Mouse (Mus musculus) liver, embryonic 13.5 days (tissue): ENCODE measurements around the gene Mical3. TPM values are rescaled to one million over a fixed set of nuclear protein-coding genes. Genes with fewer than 3 reads are reported as not detected.
A peak's percentile ranks its signal among the peaks of the same experiment; 100 is the strongest.

Experiments
- ATAC-seq: fragments of 200-750 bp; cut with Nextera tagmentation; 2 replicates; pipeline ENCODE4 v1.8.0; 2017; ENCODE audit warnings: low read depth, mild to moderate bottlenecking, moderate number of reproducible peaks, moderate library complexity
- DNase-seq: peaks from one replicate; pipeline ENCODE4 v3.0.0; 2022
- H3K27ac ChIP-seq: fragments of 300-500 bp; sonication (generic); 2 replicates; pipeline ENCODE4 v1.5.1; 2015; ENCODE audit warnings: moderate library complexity, mild to moderate bottlenecking, inconsistent platforms
- H3K27me3 ChIP-seq: fragments of 300-500 bp; sonication (generic); 2 replicates; pipeline ENCODE4 v1.6.1; 2015; ENCODE audit warnings: mild to moderate bottlenecking, inconsistent platforms
- H3K36me3 ChIP-seq: fragments of 300-500 bp; sonication (generic); 2 replicates; pipeline ENCODE4 v1.6.1; 2015; ENCODE audit warnings: mild to moderate bottlenecking, inconsistent platforms
- H3K4me1 ChIP-seq: fragments of 300-500 bp; sonication (generic); replicated peaks from 2 replicates; pipeline ENCODE4 v1.6.1; 2015; ENCODE audit warnings: inconsistent platforms
- H3K4me2 ChIP-seq: fragments of 300-500 bp; sonication (generic); 2 replicates; pipeline ENCODE4 v1.6.1; 2015; ENCODE audit warnings: inconsistent platforms, mild to moderate bottlenecking, moderate library complexity
- H3K4me3 ChIP-seq: fragments of 300-500 bp; sonication (generic); replicated peaks from 2 replicates; pipeline ENCODE4 v1.5.1; 2015; ENCODE audit warnings: mild to moderate bottlenecking, inconsistent platforms
- H3K9ac ChIP-seq: fragments of 300-500 bp; sonication (generic); 2 replicates; pipeline ENCODE4 v1.6.1; 2015; ENCODE audit warnings: mild to moderate bottlenecking, inconsistent platforms
- H3K9me3 ChIP-seq: fragments of 300-500 bp; sonication (generic); replicated peaks from 2 replicates; pipeline ENCODE4 v1.6.1; 2016; ENCODE audit warnings: inconsistent platforms
- WGBS: fragments of 180-500 bp; shearing (Covaris S2); methylation state at CpG from one replicate; pipeline ENCODE4 v1.1.7; 2015; ENCODE audit not compliant: insufficient replicate concordance; 5-methylcytosine and 5-hydroxymethylcytosine counted together
- polyA plus RNA-seq: library from polyadenylated mRNA; unstranded; fragments of >200 nt; fragmentation: Nextera tagmentation; extraction: Ambion mirVana; gene quantifications from 2 replicates; pipeline ENCODE4 v1.2.1, GENCODE M21; 2015

Gene Mical3
- polyA plus RNA-seq, 1 experiment from 2014 or later: 9.9 TPM

- no peak overlapping the region for H3K4me3 ChIP-seq
- no peak overlapping the region for H3K4me2 ChIP-seq
- peak overlapping the region; percentile 97 for H3K27ac ChIP-seq
- 74% methylated on average over 8 of the region's 8 CpGs for WGBS
- ATAC-seq (no peak), DNase-seq (no peak)
- H3K36me3 ChIP-seq: peaks cover 32% of the 10 kb centered on the region
- H3K9ac ChIP-seq: 0 out of 2 replicates have a peak overlapping the region, but pooled peaks have one; percentile 11
- no peaks in the 10 kb centered on the region for H3K9me3 ChIP-seq
- no peaks in the 10 kb centered on the region for H3K27me3 ChIP-seq
- peaks cover 100% of the 10 kb centered on the region for H3K4me1 ChIP-seq
Observed at GRCm38 (mm10) chr6:121096862-121097261, 33.9 kb downstream of the Mical3 start.

- no peaks in the 10 kb centered on the region for H3K9me3 ChIP-seq
- no peak overlapping the region for H3K4me2 ChIP-seq
- peak overlapping the region; percentile 97 for H3K27ac ChIP-seq
- H3K4me3 ChIP-seq: no peak overlapping the region
- H3K27me3 ChIP-seq: no peaks in the 10 kb centered on the region
- no peak for DNase-seq
- peak overlapping the region; percentile 11 for H3K9ac ChIP-seq
- 78% methylated on average over 8 of the region's 8 CpGs for WGBS
- peaks cover 100% of the 10 kb centered on the region for H3K4me1 ChIP-seq
- 0 out of 2 replicates have a peak, but pooled peaks have one; percentile 0 for ATAC-seq
- peaks cover 31% of the 10 kb centered on the region for H3K36me3 ChIP-seq
Observed at GRCm38 (mm10) chr6:121096390-121096789, 34.4 kb downstream of the Mical3 start.

- DNase-seq: peak; percentile 86
- 0 out of 2 replicates have a peak, but pooled peaks cover 2% of the 10 kb centered on the region for H3K9me3 ChIP-seq
- H3K4me1 ChIP-seq: peaks cover 96% of the 10 kb centered on the region
- H3K4me2 ChIP-seq: peak overlapping the region; percentile 68
- H3K4me3 ChIP-seq: peak overlapping the region; percentile 37
- H3K27me3 ChIP-seq: no peaks in the 10 kb centered on the region
- peak; percentile 96 for ATAC-seq
- peak overlapping the region; percentile 97 for H3K27ac ChIP-seq
- peaks cover 31% of the 10 kb centered on the region for H3K36me3 ChIP-seq
- H3K9ac ChIP-seq: peak overlapping the region; percentile 67
- WGBS: 18% methylated on average over 8 of the region's 8 CpGs
Observed at GRCm38 (mm10) chr6:121093662-121094408, 37.0 kb downstream of the Mical3 start.

GRCm38 (mm10) chr6:121090786-121091185 is 40.0 kb downstream of the Mical3 start:
- no peak overlapping the region for H3K4me3 ChIP-seq
- no peak overlapping the region for H3K9ac ChIP-seq
- H3K4me2 ChIP-seq: no peak overlapping the region
- H3K9me3 ChIP-seq: 0 out of 2 replicates have a peak, but pooled peaks cover 2% of the 10 kb centered on the region
- DNase-seq (no peak), ATAC-seq (no peak)
- 83% methylated on average over 11 of the region's 11 CpGs for WGBS
- peaks cover 29% of the 10 kb centered on the region for H3K36me3 ChIP-seq
- H3K4me1 ChIP-seq: peaks cover 96% of the 10 kb centered on the region
- 0 out of 2 replicates have a peak overlapping the region, but pooled peaks have one; percentile 1 for H3K27ac ChIP-seq
- H3K27me3 ChIP-seq: no peaks in the 10 kb centered on the region

DNA sequence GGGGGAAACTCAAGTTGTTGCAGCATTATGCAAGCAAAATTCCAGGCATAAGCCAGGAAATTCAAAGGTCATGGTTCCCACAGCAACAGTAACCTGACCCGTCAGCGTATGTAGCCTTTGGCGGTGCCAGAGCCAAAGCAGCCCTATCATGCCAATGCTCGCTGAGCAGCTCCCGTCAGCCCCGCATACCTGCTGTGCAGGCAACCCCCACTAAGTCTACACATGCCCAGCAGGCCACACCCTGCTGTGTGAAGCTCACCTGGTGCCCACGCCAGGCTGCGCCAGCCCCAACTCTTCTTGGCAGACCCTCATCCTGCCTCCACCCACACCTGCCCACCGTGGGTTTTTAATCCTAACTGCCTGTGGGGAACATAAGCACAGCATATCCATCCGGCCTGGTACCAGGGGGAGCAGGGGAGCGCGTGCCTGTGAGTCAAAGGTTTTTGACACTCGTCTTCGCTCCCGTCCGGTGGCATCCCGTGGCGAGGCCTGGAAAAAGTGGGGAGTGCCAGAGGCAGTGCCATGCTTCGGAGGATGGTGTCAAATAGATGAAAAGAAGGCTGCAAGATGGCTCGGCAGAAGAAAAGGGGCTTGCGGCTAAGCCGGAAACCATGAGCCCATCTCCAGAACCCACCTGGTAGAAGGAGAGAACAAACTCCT is 43.1 kb downstream of the Mical3 start:
- Histone ChIP-seq H3K27ac (peak overlapping the region; percentile 63; the same call in 1 of the 2 replicates), H3K9ac (peak overlapping the region; percentile 29; the same call in 1 of the 2 replicates), H3K27me3 (no peaks in the 10 kb centered on the region), H3K36me3 (peaks cover 23% of the 10 kb centered on the region), H3K4me1 (peaks cover 96% of the 10 kb centered on the region), H3K9me3 (0 out of 2 replicates have a peak, but pooled peaks cover 2% of the 10 kb centered on the region), H3K4me3 (no peak overlapping the region), H3K4me2 (0 out of 2 replicates have a peak overlapping the region, but pooled peaks have one; percentile 4)
- DNase-seq: no peak
- no peak for ATAC-seq
- WGBS: 88% methylated on average over 22 of the region's 22 CpGs

- DNase-seq (no peak), ATAC-seq (no peak)
- no peaks in the 10 kb centered on the region for H3K27me3 ChIP-seq
- 79% methylated on average over 10 of the region's 10 CpGs for WGBS
- H3K4me3 ChIP-seq: no peak overlapping the region
- no peak overlapping the region for H3K4me2 ChIP-seq
- 0 out of 2 replicates have a peak, but pooled peaks cover 2% of the 10 kb centered on the region for H3K9me3 ChIP-seq
- H3K9ac ChIP-seq: no peak overlapping the region
- H3K36me3 ChIP-seq: peaks cover 18% of the 10 kb centered on the region
- peaks cover 95% of the 10 kb centered on the region for H3K4me1 ChIP-seq
- peak overlapping the region; percentile 41 for H3K27ac ChIP-seq
Observed at GRCm38 (mm10) chr6:121087127-121087526, 43.7 kb downstream of the Mical3 start.

- H3K4me3 ChIP-seq: no peak overlapping the region
- H3K9me3 ChIP-seq: 0 out of 2 replicates have a peak, but pooled peaks cover 2% of the 10 kb centered on the region
- ATAC-seq: no peak
- no peak for DNase-seq
- peak overlapping the region; percentile 93; the same call in 1 of the 2 replicates for H3K27ac ChIP-seq
- 51% methylated on average over 9 of the region's 9 CpGs for WGBS
- H3K9ac ChIP-seq: peak overlapping the region; percentile 69
- H3K4me2 ChIP-seq: no peak overlapping the region
- peaks cover 23% of the 10 kb centered on the region for H3K36me3 ChIP-seq
- no peaks in the 10 kb centered on the region for H3K27me3 ChIP-seq
- peaks cover 95% of the 10 kb centered on the region for H3K4me1 ChIP-seq
Observed at GRCm38 (mm10) chr6:121086226-121086625, 44.6 kb downstream of the Mical3 start.

DNA sequence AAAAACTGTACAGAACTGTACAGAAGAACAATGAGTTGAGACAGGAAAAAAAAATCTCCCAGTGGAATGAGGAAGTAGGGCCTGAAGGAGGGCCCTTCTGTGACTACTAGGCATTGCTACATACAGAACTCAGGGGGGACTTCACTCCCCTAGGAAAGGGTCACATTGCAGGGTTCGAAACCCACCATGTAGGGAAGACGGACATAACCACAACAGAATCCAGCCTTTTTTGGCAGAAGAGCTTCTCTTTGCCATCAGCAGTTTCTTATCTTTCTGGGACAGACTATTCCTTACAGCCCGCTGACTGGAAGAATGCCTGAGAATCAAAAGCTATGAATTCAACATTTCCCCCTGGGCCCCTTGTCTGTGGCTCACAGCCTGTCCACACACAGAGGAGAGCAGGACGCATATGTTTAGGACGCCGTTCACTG is 46.7 kb downstream of the Mical3 start:
- H3K27ac ChIP-seq: peak overlapping the region; percentile 93
- ATAC-seq (peak; percentile 85), DNase-seq (peak; percentile 73)
- H3K9ac ChIP-seq: peak overlapping the region; percentile 69
- H3K4me1 ChIP-seq: peaks cover 99% of the 10 kb centered on the region
- no peaks in the 10 kb centered on the region for H3K9me3 ChIP-seq
- H3K27me3 ChIP-seq: no peaks in the 10 kb centered on the region
- peak overlapping the region; percentile 44 for H3K4me3 ChIP-seq
- H3K36me3 ChIP-seq: peaks cover 11% of the 10 kb centered on the region; the same call in 1 of the 2 replicates
- 6% methylated on average over 6 of the region's 6 CpGs for WGBS
- peak overlapping the region; percentile 73 for H3K4me2 ChIP-seq

GRCm38 (mm10) chr6:121082094-121082473 is 48.7 kb downstream of the Mical3 start:
- no peak overlapping the region for H3K4me3 ChIP-seq
- H3K9ac ChIP-seq: no peak overlapping the region
- ATAC-seq (no peak), DNase-seq (no peak)
- no peaks in the 10 kb centered on the region for H3K9me3 ChIP-seq
- 0 out of 2 replicates have a peak overlapping the region, but pooled peaks have one; percentile 6 for H3K27ac ChIP-seq
- peaks cover 11% of the 10 kb centered on the region; the same call in 1 of the 2 replicates for H3K36me3 ChIP-seq
- peaks cover 99% of the 10 kb centered on the region for H3K4me1 ChIP-seq
- H3K4me2 ChIP-seq: no peak overlapping the region
- H3K27me3 ChIP-seq: no peaks in the 10 kb centered on the region
- 84% methylated on average over 10 of the region's 10 CpGs for WGBS

DNA sequence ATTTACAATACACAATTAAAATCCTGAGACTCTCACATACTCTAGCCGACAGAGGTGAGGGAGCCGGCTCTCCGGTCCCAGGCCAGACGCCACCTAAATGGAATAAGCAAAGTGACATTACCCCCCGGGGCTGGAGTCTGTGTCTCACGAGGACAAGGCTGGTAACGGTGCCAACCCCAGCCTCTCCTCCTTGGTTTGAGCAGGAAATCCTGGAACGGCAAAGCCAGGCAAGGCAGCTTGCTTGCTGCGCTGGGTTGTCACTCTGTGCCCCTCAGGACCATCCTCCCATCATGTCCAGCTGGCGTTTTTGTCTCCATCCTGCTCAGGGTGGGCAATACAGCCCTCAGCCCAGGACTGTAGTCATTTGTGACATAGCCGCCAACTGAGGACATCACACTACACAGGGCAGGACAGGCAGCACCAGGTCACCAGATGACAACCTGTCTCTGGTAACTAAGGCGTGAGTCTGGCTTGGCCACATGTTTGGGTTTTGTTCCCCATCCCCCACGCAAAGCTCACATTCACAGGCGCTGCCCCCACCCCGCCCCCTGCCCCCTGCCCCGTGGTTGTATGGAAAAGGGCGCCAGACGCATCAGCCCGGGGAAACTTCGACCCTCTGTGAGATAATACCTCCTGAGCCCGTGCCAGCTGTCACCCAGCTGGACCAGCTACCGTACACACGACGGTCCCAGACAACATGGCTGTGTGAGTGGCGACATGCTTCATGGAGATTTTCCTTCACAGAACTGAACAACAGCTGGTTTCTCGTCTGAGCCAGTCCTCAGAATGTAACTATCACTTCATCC is 49.3 kb downstream of the Mical3 start:
- peaks cover 99% of the 10 kb centered on the region for H3K4me1 ChIP-seq
- WGBS: 78% methylated on average over 26 of the region's 26 CpGs

More for the DNA sequence above, 49.3 kb downstream of the Mical3 start:
- Histone ChIP-seq H3K9ac (no peak overlapping the region), H3K36me3 (peaks cover 11% of the 10 kb centered on the region; the same call in 1 of the 2 replicates), H3K4me3 (no peak overlapping the region), H3K9me3 (no peaks in the 10 kb centered on the region), H3K4me2 (no peak overlapping the region), H3K27ac (no peak overlapping the region), H3K27me3 (no peaks in the 10 kb centered on the region)
- ATAC-seq (no peak), DNase-seq (no peak)
